Mouse (Mus musculus): ENCODE data around the gene AU021092.
"Not testable (repeated sequence)": the region's sequence is repeated elsewhere in the genome, so short reads cannot be mapped to it uniquely, and the experiment has no call there.

Gene AU021092

DNA sequence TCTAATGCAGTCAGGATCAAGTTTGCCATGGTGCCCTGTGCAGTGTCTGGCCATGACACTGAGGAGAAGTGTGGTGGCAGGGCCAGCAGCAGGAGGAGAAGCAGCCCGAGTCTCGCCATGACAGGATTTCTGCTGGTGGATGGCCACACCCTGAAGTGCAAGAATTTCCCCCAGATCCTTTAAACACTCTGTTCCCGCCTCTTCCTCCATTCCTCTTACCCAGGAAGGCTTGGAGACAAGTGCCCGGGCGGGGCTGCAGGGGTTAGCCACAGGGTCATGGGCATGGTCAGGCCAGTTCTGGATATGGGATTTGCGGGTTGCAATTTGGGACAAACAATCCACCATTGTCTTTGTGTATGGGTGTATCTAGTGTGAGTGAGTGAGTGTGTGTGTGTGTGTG, at the start of gene AU021092:
Gene AU021092, minus strand, starts transcription at position 160 of the 400 bp plus-strand sequence.
- DNase-seq (ENCODE audit: low read depth) = no peak

DNA sequence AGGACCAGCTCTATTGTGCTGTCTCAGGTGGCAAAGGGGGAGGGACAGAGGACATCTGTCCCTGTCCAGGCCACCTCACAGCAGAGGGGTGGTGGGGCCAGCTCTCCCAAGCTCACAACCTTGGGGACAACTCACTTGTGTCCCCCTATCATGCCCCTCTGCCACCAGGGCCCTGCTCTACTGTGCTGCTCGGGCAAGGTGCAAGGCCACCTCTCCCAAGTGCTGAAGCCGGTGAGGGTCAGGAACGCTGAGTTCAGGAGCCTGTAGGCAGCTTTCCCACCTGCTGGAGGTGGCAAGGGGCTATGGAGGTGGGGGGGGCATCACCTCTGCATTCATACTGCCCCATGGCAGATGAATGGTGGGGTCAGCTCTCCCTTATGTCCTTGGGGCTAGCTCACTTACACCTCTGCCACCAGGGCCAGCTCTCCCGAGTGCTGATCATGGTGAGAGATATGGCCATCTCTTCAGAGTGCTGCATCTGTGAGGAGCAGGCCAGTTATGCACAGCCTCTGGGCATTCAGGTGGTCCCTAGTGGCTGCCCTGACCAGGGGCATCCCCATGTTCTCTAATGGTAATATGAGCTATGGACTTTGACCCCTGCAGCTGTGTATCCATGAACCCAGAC, 49.4 kb upstream of the AU021092 start:
- DNase-seq (ENCODE audit: low read depth) = no peak

DNA sequence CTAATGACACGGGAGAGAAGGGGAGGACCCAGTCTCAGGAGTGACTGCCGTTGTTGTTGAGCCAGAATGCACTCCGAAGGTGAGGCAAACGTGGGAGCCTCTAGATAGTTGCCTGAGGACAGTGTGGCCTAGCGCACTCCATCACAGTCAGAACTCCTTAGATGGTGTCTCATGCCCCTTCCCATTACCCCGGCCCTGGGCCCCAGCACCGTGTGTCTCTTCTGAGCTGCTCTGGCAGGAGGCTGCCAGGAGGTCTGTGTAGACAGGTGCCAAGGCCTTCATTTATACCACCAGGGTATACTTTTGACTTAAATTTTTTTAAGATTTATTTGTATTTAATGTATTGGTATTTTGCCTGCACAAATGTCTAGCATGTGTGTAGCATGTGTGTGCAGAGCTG, 41.8 kb upstream of the AU021092 start:
- no peak for DNase-seq (ENCODE audit: low read depth)

DNA sequence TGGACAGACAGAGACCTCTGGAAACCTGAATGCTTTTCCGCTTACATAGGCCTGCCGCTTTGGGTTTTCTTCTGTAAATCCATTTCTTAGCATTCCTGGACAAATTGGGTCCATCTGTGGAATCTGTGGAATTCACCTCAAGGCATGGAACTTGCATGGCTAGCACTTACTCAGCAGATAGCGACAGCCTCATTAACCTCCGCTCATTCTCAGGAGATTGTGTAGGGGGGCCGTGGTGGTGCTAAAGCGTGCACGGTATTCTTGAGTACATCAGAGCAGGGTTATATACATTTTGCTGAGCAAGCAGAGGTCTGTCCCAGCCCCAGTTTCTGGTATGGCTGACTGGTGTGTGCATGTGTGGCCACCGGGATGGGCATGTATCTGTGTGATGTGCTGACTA, 41.1 kb upstream of the AU021092 start:
- DNase-seq (ENCODE audit: low read depth) = no peak

GRCm38 (mm10) chr16:5255779-5256496, 33.8 kb upstream of the AU021092 start, which contains the start of gene Eef2kmt:
Gene Eef2kmt, minus strand, starts transcription at chr16:5255983.
- DNase-seq (ENCODE audit: low read depth) = peak; percentile 97

- peak; percentile 12 for DNase-seq (ENCODE audit: low read depth)
Measured at GRCm38 (mm10) chr16:5255081-5255740, 33.1 kb upstream of the AU021092 start.

DNA sequence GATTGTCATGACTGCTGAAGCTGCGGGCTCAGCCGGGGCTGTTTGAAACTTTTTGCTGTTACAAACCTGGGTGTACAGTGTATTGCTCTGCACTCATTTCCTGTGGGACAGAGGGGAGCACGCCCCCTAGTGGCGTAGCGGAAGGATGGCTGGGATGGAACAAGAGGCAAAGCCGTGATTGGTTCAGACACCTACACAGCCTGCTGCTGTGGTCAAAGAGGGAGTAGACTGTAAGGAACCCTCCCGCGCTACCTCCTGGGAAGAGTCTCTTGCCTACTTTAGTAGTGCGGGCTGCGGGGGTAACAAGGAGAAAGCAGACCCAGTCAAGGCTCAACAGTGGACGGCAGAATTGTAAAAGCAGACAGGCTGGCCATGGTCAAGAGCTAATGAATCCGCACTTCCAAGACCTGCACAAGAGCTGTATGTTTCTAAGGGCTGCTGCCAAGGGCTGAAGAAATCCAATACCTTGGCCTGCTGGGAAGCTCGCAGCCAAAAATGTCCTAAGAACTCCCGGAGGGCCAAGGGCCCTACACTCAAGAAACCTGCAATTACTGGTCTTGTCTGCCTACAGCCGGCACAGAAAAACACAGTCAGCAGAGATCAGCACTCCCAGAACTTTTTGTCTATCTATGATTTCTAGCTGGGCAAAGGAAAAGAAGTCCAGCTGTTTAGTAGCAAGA, 32.4 kb upstream of the AU021092 start:
- DNase-seq (ENCODE audit: low read depth) = peak; percentile 66

- no peak for DNase-seq (ENCODE audit: low read depth)
Measured at GRCm38 (mm10) chr16:5252260-5252659, 30.2 kb upstream of the AU021092 start.

DNA sequence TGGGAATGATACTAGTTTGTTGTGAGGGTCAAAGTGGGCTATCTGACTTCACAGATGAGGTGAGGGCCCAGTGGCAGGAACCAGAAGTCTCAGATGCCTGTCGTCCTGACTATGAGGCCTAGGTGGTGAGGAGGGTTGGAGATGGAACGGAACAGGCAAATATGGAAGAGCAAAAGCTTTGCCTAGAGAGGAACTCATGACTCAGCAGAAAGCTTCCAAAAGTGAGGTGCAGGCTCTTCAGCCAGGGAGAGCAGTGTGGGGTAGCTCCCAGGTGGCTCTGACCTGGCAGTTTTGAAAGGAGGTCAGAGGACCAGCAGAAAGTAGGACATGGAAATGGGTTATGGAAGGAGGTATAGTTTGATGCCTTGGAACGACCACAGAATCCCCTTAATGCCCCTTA, 28.8 kb upstream of the AU021092 start:
- DNase-seq (ENCODE audit: low read depth) = no peak

DNA sequence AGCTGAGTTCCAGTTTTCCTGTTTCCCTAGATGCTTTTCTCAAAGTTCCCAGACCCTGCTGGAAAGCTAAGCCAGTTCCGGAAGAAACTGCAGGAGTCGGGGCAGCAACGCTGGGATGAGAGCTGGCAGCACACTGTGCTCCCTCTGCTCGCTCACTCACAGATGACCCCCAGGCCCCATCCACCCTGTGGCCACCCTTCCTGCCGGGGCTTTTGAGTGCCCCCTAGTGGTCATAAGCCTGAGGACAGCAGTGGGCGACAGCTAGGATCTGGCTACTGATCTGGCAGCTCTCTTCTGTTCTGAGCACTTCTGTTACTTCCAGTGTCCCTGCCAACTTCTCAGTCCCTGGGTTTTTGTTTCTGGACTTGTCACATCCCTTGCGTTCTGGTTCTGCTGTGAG, 22.3 kb upstream of the AU021092 start:
- DNase-seq (ENCODE audit: low read depth) = peak; percentile 35

- no peak for DNase-seq (ENCODE audit: low read depth)
Measured at GRCm38 (mm10) chr16:5242882-5243281, 20.8 kb upstream of the AU021092 start.

- no peak for DNase-seq (ENCODE audit: low read depth)
Measured at GRCm38 (mm10) chr16:5242355-5242754, 20.3 kb upstream of the AU021092 start.

DNA sequence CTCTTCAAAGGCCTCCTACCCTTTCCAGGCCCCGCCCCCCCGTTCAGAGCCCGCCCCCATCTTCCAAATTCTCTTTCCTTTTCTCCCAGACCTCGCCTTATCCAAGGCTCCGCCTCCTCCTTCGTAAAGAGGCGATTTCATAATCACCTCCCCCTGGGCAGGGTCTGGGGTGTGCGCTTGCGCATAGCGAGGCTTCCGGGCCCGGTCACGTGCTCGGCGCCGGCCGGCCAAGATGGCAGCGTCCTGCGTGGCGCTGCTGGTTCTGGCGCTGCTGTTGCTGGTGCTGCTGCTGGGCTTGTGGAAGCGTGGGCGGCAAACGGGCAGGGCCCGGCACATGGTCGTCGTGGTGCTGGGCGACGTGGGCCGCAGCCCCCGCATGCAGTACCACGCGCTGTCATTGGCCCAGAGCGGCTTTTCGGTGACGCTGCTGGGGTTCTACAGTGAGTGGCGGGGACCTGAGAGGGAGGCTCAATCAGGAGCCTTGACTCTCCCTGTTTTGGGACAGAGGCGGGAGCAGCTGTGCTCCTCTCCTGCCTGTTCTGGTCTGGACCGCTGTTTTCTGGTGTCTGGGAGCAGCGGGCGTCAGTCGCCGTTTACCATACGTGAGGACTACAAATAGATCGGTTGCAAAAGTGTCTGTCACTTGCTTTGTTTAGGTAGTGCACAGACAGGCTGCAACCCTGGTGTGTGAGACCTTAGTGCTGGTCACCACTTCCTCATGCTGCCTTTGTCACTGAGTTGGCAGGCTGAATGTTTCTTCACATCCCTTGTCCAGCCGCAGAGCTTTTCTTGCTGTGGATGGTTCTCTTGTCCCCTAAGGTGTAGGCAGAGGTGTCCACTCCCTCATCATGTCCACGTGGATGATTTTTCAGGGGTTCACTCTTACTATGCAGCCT, 11.6 kb upstream of the AU021092 start, which contains the start of gene Alg1:
Gene Alg1, plus strand, starts transcription at position 204 of the 896 bp plus-strand sequence.
- peak; percentile 90 for DNase-seq (ENCODE audit: low read depth)

GRCm38 (mm10) chr16:5232982-5233381, 10.9 kb upstream of the AU021092 start:
- no peak for DNase-seq (ENCODE audit: low read depth)

GRCm38 (mm10) chr16:5228103-5228502, 6.0 kb upstream of the AU021092 start:
- not testable (repeated sequence) for DNase-seq (ENCODE audit: low read depth)

DNA sequence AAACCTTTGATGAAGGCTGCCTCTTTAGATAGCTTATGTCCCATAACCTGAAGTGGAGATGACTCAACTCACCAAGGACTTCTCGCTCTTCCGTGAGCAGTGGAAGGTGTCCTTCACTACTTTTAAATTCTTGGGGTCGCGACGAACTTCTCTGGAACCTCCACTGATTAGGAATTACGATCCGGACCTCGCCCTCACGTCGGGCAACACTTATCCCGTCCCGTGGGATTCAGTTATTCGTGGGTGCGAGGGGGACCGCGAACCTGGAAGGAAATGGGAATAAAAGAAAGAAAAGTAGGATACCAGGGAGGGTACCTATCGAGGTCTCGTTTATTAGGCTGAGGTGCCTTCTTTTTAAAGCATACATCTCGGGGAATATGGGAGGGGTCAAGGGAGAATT, 5.4 kb upstream of the AU021092 start:
- not testable (repeated sequence) for DNase-seq (ENCODE audit: low read depth)

DNA sequence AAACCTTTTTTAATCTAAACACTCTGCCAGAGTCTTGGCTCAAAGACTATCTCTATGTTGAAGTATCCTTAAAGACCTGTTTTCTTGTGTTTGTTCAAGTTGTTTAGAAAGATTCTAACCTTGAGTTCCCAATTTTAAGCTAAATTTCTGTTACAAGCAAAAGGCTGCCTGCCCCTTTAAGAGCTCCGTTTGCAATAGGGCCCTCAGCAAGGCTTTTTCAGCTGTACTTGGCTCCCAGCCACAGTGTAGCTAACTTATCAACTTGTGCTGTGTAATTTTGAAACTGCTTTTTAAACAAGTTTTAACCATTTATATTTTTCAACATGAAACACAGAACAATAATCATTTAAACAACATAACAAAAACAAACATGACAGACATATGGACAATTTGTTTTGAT, 4.4 kb upstream of the AU021092 start:
- not testable (repeated sequence) for DNase-seq (ENCODE audit: low read depth)

DNA sequence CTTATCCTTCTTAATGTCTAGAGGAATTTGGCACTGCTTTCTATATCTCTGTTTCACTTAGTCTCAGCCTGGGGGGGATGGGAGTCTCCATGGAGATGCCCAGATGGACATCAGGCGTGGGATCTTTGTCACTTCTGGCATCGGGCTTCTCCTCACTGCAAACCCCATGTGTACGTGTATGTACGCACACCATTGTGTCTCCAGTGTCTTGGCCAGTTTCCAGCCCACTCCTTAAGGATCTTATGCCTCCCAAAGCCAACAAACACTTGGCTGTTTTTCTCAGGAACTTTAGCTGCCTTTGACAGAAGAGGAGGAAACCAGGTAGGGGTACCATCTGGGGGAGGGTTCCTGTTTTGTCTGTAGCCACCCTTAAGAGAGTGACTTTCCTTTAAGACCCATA, 696 bp downstream of the AU021092 start:
- no peak for DNase-seq (ENCODE audit: low read depth)

DNA sequence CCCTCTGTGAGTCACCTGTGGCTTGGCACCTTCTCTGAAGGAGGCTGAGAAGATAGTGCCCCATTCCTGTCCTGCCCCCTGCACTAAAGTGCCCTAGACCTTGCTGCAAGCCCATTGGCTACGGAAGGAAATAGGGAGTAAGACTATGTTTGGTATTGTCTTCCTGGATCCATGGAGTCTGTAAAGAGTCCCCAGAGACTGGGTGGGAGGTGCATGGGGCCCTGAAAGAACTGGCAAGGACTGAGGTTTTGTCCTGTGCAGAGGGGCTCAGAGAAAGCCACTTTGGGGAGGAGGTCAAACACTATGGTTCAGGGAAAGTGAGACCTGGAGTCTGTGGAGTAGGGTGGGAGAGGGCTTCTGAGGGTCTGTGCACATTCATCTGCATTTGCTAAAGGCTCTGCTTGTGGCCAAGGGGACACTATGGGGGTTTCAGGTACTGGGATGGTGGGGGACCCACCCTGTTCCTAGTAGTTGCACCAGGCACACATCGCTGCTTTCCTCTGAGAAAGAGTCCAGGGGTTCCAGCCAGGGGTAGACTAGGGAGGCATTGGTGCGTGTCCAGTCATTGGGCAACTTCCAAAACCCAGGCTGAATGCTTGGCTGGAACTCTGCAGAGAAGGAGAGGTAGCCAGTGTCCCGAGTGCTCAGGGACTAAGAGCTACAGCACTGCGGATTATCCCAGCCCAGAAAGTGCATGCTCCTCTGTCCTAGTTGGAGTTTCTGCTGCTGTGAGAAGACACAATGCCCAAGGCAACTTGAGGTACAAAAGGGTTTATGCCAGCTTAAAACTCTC, 4.6 kb downstream of the AU021092 start:
- DNase-seq (ENCODE audit: low read depth) = no peak

DNA sequence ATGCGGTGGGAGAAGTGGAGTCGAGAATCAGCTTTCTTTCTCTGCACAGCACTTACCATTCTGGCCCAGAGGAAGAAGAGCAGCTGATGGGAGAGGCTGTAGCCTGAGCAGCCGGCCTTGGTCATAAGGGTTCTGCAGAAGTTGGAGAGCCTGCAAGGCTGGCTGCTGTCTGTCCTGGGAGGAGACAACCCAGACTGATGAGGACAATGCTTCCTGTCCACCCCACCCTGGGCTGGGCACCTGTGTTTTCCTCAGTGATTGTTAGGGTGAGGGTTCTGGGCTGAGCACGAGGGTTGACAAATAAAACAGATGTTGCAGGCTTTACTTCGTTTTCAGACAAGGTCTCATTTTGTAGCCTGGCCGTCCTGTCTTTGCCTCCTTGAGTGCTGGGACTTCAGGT, 5.4 kb downstream of the AU021092 start:
- no peak for DNase-seq (ENCODE audit: low read depth)

- DNase-seq (ENCODE audit: low read depth) = no peak
Measured at GRCm38 (mm10) chr16:5214126-5214525, 8.0 kb downstream of the AU021092 start.

Data from c-Kit-positive CD71-negative TER-119-negative erythroid progenitor cells, embryonic 14.5 days (primary cell).